Mouse (Mus musculus) spleen, adult 2 months (tissue): Measurements from ENCODE around the gene Flt3l.

Experiments used
- CTCF ChIP-seq: fragments of 200-500 bp; IDR thresholded peaks from 2 replicates; pipeline ENCODE4 v1.5.1; 2011; ENCODE audit warnings: mild to moderate bottlenecking, inconsistent platforms; ENCODE audit not compliant: insufficient read depth, insufficient read length, insufficient replicate concordance; ENCODE audit errors: extremely low read depth
- POLR2A ChIP-seq: fragments of 200-500 bp; IDR thresholded peaks from 2 replicates; pipeline ENCODE4 v1.6.1; 2011; ENCODE audit warnings: low read depth, low read length, inconsistent platforms

- no peak for TF ChIP-seq CTCF
- TF ChIP-seq POLR2A, result no peak
Measured at GRCm38 (mm10) chr7:45175929-45176328, 39.7 kb upstream of the Flt3l start.
